Mouse (Mus musculus): ENCODE measurements around the gene Pik3cb.

GRCm38 (mm10) chr9:99034111-99034510 is 106.3 kb downstream of the Pik3cb start:
- TF ChIP-seq POLR2A (IDR thresholded peaks at IDR 0.05; ENCODE audit: insufficient read depth, low read length) (no peak), CTCF (IDR thresholded peaks at IDR 0.05; ENCODE audit: low read depth, low read length) (no peak), EP300 (IDR thresholded peaks at IDR 0.05; ENCODE audit: insufficient read depth, low read depth, low read length) (no peak)
